Mouse (Mus musculus) frontal cortex, postnatal 36 days (tissue): ENCODE measurements around the gene Plekha6.
A peak's percentile ranks its signal among the peaks of the same experiment; 100 is the strongest.

Source experiments
- DNase-seq, 2 experiments: peaks; one replicate each; pipeline ENCODE4 v3.0.0; 2022; ENCODE audit warnings: low spot score in 2 of 2

Gene Plekha6

DNA sequence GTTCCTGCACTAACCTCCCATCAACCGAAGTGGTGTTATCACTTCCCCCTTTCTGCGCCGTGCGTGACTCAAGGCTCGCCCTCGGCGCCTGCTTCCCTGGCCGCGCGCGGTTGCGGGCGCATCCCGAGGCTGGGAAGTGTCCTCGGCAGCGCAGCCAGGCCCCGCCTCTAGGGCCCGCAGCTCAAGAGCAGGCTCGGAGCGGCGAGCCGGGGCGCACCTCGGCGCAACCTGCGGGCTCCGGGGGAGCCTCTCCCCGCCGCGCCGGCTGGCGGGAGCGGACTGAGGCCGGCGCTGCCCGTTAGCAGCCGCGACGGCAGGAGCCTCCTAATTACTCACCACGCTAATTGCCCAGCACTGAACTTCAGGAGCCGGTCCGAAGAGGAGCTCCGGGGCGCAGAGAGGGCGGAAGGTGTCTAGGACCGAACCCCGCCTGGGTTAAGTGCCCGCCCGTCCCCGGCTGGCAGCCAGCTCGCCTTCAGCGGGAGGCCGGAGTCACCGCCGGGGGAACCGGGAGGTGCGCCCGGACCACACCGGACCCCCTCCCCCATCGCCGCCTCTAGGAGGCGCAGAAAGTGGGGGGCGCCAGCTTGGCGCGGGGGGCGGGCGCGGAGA is at the start of gene Plekha6:
Gene Plekha6 (plus strand): TSS at position 391 of the 612 bp plus-strand sequence.
- DNase-seq, result no peak

DNA sequence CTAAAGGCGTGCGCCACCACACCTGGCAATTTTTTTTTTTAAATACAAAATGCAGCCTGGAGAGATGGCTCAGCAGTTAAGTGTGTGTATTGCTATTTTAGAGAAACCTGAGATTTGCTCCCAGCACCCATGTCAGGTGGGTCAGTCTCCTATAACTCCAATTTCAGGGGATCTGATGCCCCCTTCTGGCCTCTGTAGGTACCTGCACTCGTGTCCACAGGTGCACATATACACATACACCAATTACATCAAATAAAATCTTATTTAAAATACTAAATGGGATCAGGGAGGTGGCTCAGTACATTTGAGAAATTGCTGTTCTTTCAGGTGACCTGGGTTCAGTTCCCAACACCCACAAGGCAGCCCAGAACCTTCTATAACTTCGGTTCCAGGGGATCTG is 47.9 kb upstream of the Plekha6 start:
- no peak for DNase-seq

DNA sequence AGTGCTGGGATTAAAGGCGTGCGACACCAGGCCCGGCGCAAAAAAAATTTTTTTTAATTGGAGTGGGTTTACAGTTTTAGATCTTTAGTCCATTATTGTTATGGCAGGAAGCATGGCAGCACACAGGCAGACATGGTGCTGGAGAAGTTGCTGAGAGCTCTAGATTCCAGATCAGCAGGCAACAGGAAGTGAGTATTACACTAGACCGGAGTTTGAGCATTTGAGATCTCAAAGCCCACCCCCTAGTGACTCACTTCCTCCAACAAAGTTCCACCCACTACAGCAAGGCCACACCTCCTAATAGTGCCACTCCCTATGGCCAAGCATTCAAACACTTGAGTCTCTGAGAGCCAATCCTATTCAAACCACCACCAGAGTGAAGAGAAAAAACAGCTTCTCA is 45.9 kb upstream of the Plekha6 start:
- no peak for DNase-seq

DNA sequence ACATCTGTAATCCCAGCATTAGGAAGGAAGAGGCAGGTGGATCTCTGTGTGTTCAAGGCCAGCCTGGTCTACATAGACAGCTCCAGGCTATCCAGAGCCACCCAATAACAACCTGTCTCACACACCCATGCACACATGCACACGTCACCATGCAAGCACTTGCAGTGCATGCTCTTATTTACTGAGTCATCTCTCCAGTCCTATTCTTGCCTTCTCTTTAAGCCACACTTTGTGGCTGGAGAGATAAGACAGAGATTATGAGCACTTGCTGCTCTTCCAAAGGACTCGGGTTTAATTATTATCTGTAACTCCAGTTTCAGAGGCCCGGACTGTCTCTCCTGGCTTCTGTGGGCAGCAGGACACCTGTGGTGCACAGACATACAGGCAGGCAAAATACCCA is 45.2 kb upstream of the Plekha6 start:
- DNase-seq, result no peak

DNA sequence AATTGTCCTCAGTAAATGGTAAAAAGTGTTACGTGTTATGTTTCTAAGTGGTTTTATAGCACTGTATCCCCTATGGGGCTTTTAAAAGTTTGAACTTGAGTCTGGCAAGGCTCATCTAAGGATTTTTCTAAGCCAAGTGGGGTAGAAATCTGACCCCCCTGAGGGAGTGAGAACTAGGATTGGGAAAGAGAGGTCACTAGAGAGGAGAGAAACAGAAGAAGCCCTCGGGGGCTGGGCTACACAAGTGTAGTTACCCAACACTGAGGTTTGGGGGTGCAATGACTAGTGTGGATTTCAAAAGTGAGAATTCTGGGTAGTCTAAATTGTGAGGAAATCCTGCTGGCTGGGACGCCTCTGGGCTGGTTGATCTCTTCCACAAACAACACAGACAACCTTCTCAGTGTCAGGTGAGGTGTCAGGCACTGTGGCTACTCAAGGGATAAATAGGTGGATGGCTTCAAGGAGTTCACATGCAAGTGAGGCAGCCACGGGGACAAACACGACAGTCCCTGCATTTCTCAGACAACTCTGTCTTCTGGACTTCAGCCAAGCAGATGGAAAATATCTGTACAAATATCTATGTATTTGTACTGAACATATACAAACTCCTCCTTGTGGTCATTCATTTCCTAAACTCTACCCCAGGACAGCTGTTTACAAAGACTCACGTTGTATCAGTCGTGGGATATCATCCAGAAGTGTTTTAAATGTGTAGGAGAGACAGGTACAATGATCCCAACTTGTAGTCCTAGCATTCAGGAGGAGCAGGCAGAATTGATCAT is 43.9 kb upstream of the Plekha6 start:
- no peak for DNase-seq

DNA sequence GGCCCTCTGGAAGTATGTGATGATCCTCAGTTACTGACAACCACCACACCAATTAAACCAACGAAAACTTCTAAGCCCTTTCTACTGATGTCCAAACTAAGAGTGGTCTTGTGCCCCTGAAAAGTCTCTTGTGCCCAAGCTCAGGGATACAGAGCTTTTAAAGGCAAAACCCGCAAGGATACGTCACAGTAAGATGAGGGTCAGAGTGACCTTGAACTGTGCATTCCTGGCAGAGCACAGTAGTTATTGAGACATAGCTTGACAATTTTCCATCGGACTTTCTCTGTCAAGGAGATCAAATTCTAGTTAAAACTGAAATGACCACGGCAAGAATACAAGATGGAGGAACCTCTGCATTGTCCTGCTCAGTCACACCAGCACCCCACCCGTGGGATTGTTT is 42.8 kb upstream of the Plekha6 start:
- no peak for DNase-seq

DNA sequence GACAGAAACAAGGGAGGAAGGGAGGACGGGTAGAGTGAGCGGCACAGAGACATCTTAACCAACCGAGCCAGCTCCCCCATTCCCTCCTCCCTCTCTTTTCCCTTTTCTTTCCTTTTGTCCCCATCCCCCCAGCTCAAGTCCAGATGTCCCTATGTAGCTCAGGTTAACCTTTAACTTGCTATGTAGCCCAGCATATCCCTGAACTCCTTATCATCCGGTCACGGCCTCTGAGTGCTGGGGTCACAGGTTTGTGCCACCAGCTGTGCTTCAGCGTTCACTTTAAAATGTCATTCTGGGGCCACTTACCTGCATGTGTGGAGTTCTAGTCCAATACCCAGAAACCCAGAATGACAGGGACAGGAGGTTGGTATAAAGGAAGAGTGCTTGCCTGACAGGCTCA is 39.9 kb upstream of the Plekha6 start:
- no peak for DNase-seq

DNA sequence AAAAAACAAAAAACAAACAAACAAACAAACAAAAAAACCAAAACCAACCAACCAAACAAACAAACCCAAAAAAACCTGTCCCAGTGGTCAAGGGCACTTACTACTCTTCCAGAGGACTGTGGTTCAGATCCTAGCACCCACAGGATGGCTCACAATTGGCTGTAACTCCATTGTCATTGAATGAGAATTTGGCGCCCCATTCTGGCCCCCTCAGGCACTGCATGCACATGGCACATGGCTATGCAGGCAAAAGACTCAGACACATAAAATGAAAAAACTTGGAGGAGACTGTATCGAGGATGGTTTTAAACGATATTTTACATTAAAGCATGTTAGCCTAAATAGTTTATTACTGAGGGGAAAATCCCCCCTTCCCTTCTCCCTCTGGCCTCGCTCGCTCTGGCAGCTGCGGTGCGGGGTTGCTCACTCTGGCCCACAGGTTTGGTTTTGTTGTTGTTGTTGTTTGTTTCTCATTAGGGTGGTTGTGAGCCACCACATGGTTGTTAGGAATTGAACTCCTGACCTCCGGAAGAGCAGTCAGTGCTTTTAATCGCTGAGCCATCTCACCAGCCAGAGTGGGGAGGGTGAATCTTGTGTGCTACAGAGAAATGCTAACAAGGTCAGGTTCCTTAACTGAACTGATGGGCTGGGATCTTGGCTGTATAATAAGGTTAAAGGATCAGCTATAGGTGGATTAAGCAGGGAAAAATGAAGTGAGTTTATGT is 38.2 kb upstream of the Plekha6 start:
- DNase-seq, result no peak

DNA sequence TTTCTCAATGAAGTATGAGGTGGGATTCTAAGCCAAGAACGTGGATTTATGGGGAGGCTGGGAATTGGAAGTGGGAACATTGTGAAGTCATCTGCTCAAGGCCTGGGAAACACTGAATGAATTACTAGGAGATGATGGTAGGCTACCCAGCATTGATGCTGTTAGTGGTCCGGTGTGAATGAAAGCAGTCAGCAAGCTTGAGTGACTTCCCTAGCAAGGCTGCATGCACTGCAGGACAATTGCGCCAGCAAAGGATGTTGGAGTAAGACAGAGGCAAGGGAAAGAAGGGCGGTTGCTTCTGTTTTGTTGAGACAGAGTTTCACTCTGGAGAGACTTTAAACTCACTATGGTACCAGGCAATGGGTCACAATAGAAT is 37.7 kb upstream of the Plekha6 start:
- DNase-seq, result no peak

DNA sequence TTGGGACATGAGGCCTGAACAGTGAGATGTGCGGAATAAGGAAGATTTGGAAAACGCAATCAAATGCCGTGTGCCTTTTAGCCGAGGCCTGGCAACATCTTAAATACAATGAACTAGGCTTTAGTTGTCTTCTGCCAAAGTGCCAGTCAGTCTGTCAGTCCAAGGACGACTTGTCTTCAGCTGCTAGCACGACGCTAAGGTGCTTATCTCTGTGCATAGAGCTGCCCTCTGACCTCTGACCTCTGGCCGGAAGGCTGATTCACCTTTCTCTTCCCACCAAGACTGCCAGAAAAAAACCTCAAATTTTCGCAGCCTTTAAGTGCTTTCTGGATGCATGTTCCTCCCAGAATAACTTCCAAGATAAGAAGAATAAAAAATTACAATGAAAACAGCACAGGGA is 36.7 kb upstream of the Plekha6 start:
- no peak for DNase-seq

DNA sequence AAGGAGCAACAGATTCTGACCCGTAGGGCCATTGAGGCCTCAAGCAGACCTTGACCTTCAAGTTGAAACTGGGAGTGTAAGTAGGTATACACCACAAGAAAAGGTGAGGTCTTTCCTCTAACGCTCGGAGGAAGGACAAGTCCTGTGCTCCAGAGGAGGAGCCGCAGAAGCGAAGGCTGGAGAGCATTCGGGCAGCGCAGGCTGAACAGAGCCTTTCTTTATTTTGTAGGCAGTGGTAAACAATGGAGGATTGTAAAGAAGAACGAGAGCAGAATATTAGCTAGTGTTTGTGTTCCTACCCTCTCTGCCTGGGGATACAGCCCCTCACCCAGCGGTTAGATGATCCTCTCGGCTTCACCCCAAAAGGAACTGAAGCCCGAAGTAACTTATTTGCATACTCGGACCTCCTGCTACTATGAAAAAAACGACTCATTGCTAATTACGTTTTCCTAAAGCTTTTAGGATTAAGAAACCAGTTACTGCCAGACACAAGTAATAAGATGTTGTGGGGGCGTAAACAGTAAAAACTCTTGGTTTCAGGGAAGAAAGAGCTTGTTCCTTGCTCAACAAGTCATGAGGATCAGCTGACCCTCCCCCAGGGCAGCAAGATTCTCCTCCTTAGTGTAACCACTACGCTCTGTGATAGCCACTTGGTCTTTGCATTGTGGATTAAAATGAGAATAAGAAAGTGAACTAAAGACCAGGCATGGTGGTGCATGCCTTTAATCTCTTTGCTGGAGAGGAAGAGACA is 34.4 kb upstream of the Plekha6 start:
- no peak for DNase-seq

DNA sequence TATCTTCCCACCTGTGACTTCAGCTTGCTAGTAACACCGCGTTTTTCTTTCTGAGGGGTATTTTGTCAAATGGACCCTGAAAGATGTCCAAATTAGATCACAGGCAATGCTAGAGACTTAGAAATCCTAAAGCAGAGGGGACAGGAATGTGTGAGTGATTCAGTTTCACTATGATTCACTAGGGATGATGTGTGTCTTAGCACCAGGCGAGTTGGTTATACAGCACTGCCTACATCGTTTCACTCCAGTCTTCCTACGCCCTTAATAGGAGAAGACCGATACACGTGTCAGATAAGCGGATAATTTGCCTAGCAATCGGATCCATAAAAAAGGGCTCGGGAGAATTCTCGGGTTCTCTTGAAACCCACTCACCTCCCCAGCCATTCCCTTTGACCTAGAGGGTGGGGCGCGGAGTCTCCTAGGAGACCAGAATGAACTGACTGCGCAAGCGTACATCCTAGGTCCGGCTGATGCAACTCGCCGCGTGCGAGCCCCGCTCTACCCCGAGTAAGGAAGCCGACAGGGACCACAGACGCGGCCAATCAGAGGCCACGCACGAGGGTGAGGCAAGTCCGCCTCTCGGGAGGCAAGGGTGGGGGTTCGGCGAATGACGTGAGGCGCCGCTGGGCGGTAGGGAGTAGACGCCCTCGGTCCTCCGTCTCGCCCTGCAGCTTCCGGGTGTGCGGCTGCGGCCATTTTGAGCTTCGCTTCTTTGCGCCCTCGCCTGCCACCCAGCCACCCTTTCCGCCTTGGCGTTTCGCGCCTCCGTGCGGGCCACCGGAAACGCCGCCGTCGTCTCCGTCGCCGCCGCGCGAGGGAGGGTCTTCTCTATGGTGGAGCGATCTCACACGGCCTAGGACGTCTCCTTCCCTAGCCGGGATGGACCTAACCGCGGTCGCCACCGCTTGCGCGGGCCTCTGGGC is 33.1 kb upstream of the Plekha6 start, which contains the start of gene Ppp1r15b:
Gene Ppp1r15b (plus strand): TSS at position 506 of the 923 bp plus-strand sequence.
- peak; percentile 99 to 100 for DNase-seq

DNA sequence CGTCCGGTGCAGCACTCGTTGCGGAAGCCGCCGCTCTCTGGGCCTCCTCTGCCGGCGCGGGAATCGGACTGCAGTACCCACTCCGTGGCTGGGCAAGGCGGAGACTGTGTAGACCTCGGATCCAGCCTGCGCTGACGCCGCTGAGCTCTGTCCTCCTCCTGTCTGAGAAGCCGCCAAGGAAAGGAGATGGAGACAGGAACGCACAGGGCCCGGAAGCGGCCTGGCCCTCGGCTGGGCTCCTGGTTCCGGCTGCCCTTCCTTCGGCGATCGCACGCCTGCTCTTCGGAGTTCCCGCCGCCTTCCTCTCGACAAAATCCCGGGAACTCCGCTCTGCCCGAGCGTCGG is 32.5 kb upstream of the Plekha6 start:
- DNase-seq, result no peak

DNA sequence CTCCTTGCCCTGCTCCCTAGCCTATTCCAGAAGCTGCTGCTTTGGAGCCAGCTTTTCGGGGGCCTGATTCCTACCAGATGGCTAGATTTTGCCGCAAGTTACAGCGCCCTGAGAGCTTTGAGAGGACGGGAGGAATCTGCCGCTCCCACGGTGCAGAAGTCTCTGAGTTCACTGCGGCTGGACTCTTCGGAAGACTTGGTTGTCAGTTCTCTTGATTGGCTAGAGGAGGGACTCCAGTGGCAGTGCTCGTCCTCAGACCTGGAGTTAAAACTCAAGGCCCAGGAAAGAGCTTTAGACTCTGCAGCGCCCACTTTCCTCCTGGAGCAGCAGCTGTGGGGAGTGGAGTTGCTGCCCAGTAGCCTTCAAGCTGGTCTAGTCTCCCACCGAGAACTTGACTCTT is 32.1 kb upstream of the Plekha6 start:
- DNase-seq, result no peak

DNA sequence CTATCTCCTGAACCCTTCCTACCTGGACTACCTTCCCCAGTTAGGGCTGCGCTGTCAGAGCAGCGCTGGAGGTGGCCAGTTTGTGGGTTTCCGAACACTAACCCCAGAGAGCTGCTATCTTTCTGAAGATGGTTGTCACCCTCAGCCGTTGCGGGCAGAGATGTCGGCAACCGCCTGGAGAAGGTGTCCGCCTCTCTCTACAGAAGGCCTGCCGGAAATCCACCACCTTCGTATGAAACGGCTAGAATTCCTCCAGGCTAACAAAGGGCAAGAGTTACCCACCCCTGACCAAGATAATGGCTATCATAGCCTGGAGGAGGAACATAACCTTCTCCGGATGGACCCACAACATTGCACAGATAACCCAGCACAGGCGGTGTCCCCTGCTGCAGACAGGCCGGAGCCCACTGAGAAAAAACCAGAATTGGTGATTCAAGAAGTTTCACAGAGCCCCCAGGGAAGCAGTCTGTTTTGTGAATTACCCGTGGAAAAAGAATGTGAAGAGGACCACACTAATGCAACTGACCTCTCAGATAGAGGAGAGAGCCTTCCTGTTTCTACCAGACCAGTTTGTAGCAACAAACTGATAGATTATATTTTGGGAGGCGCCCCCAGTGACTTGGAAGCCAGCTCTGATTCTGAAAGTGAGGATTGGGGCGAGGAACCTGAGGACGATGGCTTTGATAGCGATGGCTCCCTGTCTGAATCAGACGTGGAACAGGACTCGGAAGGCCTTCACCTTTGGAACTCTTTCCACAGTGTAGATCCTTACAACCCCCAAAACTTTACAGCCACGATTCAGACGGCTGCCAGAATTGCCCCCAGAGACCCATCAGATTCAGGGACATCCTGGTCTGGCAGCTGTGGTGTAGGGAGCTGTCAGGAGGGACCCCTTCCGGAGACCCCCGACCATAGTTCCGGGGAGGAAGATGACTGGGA is 31.4 kb upstream of the Plekha6 start:
- no peak for DNase-seq

DNA sequence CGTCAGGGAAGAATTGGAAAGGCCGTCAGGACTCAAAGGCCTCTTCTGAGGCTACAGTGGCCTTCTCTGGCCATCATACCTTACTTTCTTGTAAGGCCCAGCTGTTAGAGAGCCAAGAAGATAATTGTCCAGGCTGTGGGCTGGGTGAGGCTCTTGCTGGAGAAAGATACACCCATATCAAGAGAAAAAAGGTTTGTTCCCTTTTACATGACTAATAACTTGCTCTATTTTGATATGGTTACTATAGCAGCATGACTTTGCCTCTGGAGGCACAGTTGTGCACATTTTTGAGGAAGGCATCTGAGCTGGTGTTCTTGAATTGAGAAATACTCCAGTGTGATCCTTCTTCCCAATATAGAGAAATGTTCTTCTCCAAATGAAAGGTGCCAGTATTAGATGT is 30.6 kb upstream of the Plekha6 start:
- DNase-seq, result no peak

DNA sequence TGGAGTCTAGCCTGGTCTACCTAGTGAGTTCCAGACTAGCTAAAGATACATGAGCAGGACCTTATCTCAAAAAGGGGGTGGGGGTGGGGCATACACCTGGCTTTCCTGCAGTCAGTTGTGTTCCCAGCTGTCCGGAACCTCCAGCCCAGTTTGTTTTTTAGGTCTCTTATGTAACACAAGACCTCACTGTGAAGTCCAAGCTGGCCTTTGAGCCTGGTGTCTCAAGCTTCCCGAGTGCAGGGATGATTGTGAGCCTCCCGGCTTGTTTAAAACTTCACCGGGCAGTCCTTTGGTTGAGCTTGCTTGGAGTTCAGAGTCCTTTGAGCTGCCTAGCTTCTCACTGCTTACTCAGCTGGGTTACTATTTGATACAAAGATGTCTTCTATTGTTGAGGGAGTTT is 29.9 kb upstream of the Plekha6 start:
- no peak for DNase-seq

DNA sequence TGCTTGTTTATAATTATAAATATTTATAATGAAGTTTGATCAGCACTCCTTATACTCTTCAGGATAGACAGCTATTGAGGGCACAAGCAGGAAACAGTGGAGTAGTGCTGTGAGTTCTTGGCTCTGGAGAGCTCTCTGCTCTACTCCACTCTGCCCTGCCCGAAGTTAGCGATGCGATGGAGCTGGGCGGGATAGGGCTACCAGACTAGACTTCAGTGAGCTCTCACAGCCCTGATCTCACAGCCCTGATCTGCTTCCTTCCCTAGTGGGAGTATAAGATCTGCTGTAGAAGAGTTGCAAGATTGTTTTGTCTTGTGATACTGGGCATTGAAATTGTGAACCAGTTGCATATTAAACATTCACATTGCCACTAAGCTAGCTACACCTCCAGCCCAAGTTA is 29.1 kb upstream of the Plekha6 start:
- DNase-seq, result no peak

DNA sequence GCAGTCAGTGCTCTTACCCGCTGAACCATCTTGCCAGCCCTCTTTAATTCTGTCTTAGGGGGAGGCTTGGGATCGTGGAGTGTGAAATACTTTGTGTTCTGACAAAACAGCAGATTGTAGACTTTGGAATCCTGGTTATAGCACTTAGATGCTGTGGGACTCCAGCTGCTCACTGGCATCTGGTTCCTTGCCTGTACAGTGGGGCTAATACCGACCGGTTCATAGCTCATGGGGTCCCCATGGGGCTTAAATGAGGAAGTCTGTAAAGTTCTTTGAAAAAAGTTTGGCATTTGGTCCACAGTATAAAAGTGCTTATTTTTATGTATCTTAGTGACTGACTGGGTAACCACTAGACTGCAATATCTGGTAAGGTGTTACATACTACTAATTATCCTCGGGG is 28.2 kb upstream of the Plekha6 start:
- DNase-seq, result no peak

DNA sequence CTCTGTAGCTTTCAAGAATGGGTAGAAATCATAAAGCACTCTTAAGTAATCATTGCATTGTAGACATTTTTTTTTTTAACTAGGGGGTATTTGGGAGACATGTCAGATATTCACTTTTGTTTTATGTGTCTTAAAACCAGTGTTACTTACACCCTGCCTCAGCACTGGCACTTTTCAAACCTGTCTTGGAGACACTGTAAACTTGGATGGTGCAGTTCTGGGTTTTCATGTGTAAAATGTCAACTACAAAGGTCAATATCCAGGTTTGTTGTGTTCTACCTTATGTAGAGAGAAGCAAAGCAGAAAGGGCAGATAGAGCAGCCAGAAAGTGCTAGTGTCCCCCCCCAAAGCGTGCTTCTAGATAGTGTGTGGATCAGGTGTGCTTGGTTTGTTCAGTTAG is 25.6 kb upstream of the Plekha6 start:
- DNase-seq, result no peak
